Mouse (Mus musculus): ENCODE results near the gene Sgca. TPM values are rescaled to one million over a fixed set of nuclear protein-coding genes. Genes with fewer than 3 reads are reported as not detected.

The Sgca gene
- polyA plus RNA-seq, 1 experiment from 2014 or later = 0.13 TPM

DNA sequence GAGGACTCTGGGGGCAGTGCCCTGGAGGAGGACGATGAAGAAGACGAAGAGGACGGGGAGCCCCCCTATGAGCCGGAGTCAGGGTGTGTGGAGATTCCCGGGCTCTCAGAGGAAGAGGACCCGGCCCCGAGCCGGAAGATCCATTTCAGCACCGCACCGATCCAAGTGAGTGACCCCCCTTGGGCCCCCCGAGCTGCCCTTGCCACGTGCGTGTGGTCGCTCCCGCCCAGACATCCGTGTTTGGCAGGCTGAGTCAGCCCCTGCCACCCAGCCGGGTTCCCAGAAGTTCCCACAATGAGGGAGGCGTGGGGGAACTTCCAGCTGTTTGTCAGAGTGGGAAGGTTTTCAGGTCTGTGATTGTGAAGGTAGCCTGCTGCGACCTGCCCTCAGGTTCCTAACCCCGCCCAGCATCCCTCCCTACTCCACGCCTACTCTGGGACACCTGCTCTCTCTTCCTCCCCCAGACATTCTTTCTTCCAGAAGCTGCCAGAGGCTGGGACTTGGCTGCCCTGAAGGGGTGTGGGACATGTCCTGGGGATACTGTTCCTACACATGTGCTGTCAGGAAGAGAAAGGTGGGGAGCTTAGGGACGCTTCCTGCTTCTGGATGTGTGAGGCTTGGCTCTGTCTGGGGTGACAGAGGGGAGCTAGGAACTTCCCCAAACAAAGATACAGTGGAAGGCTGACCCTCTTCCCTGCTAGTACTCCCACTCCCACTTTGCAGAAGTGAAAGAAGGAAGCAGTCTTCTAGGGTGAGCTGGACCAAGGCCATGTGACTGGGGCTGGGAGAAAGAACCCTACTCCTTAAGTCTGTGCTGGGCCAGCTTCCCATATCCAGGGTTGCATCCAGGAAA lies 16.9 kb upstream of the Sgca start:
- Histone ChIP-seq H3K9me3 (ENCODE audit: low read length) (no peaks in the 10 kb centered on the region), H3K27me3 (ENCODE audit: insufficient read depth, low read length) (no peaks in the 10 kb centered on the region), H3K4me1 (ENCODE audit: insufficient read depth) (peaks cover 74% of the 10 kb centered on the region), H3K4me3 (ENCODE audit: low read depth, low read length) (peak overlapping the region; percentile 89), H3K27ac (ENCODE audit: low read depth) (peak overlapping the region; percentile 83), H3K4me2 (ENCODE audit: low read depth, low read length) (peak overlapping the region; percentile 88), H3K36me3 (replicated peaks; ENCODE audit: insufficient read depth, low read length) (peaks cover 16% of the 10 kb centered on the region; the same call in 1 of the 2 replicates), H3K9ac (replicated peaks) (peak overlapping the region; percentile 93)
- DNase-seq (peak; percentile 63), ATAC-seq (no peak)
- TF ChIP-seq EP300 (IDR thresholded peaks at IDR 0.05; ENCODE audit: low read depth) = no peak
- TF ChIP-seq CTCF (IDR thresholded peaks at IDR 0.05; ENCODE audit: low read depth) = no peak
- WGBS (ENCODE audit: insufficient replicate concordance) = 4% methylated on average over 22 of the region's 22 CpGs

DNA sequence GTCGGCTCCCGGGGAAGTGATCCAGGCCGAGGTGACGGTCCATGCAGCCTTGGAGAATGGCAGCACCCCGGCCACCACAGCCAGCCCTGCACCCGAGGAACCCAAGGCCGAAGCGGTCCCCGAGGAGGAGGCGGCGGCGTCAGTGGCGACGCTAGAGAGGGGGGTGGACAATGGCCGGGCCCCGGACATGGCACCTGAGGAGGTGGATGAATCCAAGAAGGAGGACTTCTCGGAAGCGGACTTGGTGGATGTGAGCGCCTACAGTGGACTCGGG lies 16.3 kb upstream of the Sgca start:
- Histone ChIP-seq H3K9me3 (ENCODE audit: low read length) (no peaks in the 10 kb centered on the region), H3K36me3 (replicated peaks; ENCODE audit: insufficient read depth, low read length) (peaks cover 16% of the 10 kb centered on the region; the same call in 1 of the 2 replicates), H3K4me3 (ENCODE audit: low read depth, low read length) (peak overlapping the region; percentile 89), H3K4me1 (ENCODE audit: insufficient read depth) (peaks cover 78% of the 10 kb centered on the region), H3K27ac (ENCODE audit: low read depth) (peak overlapping the region; percentile 83), H3K27me3 (ENCODE audit: insufficient read depth, low read length) (no peaks in the 10 kb centered on the region), H3K4me2 (ENCODE audit: low read depth, low read length) (peak overlapping the region; percentile 88), H3K9ac (replicated peaks) (peak overlapping the region; percentile 93)
- ATAC-seq = no peak
- DNase-seq = peak; percentile 49
- TF ChIP-seq CTCF (IDR thresholded peaks at IDR 0.05; ENCODE audit: low read depth) (no peak), EP300 (IDR thresholded peaks at IDR 0.05; ENCODE audit: low read depth) (no peak)
- 2% methylated on average over 20 of the region's 20 CpGs for WGBS (ENCODE audit: insufficient replicate concordance)

DNA sequence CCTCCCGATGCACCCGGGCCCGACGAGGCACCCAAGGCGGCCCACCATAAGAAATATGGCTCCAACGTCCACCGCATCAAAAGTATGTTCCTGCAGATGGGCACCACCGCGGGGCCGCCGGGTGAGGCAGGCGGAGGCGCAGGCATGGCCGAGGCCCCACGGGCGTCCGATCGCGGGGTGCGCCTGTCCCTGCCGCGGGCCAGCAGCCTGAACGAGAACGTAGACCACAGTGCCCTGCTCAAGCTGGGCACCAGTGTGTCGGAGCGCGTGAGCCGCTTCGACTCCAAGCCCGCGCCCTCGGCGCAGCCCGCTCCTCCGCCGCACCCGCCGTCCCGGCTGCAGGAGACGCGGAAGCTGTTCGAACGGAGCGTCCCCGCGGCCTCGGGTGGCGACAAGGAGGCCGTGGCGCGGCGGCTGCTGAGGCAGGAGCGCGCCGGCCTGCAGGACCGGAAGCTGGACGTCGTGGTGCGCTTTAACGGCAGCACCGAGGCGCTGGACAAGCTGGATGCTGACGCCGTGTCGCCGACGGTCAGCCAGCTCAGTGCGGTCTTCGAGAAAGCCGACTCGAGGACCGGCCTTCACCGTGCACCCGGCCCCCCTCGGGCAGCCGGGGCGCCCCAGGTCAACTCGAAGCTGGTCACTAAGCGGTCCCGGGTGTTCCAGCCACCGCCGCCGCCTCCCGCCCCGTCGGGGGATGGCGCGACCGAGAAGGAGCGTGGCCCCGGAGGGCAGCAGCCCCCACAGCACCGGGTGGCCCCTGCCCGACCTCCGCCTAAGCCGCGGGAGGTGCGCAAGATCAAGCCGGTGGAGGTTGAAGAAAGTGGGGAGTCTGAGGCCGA lies 15.7 kb upstream of the Sgca start:
- Histone ChIP-seq H3K4me3 (ENCODE audit: low read depth, low read length) (peak overlapping the region; percentile 89), H3K9me3 (ENCODE audit: low read length) (no peaks in the 10 kb centered on the region), H3K4me2 (ENCODE audit: low read depth, low read length) (peak overlapping the region; percentile 88), H3K9ac (replicated peaks) (peak overlapping the region; percentile 93), H3K4me1 (ENCODE audit: insufficient read depth) (peaks cover 76% of the 10 kb centered on the region), H3K36me3 (replicated peaks; ENCODE audit: insufficient read depth, low read length) (peaks cover 12% of the 10 kb centered on the region; the same call in 1 of the 2 replicates), H3K27me3 (ENCODE audit: insufficient read depth, low read length) (no peaks in the 10 kb centered on the region), H3K27ac (ENCODE audit: low read depth) (peak overlapping the region; percentile 83)
- WGBS (ENCODE audit: insufficient replicate concordance) = under 1% methylated on average over 84 of the region's 99 CpGs
- no peak for TF ChIP-seq CTCF (IDR thresholded peaks at IDR 0.05; ENCODE audit: low read depth)
- no peak for TF ChIP-seq EP300 (IDR thresholded peaks at IDR 0.05; ENCODE audit: low read depth)
- peak; percentile 14 for ATAC-seq
- peak; percentile 71 for DNase-seq

DNA sequence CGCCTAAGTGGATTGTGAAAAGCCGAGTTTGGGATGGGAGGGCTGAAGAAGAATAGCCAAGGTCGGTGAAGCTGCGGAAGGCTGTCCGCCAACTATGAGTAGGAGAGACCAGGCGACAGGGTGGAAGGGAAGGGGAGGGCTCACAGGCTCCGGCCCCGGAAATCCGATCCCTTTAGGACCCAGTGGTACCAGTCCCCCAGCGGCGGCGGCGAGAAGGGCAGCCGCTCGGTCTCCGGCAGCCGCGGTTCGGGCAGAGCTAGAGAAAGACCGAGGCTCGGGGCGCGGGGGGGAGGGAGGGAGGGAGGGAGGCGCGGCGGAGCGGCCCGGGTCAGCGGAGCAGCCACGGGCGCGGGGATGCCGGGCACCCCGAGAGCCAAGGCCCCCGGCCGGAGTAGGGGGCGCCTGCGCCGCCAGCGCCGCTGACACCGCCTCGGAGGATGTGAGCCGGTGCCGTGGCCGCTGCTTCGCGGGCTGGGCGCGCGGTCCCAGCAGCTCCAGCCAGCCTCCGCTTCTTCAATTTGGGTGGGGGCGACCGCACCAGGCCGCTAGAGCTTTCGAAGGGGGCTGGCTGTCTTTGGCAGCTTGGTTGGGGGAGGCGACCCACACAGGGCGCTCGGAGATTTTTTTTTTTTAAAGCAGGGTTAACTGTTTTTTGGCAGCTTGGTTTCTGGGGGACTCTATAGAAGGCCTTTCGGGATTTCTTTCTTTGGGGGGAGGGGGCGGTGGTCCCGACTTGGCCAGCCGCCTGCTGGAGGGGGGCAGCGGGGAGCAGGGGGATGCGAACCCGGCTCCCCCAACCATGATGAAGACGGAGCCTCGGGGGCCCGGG lies 14.8 kb upstream of the Sgca start, which contains the start of gene Ppp1r9b:
Gene Ppp1r9b, plus strand, starts transcription at position 287 of the 829 bp plus-strand sequence.
- no peaks in the 10 kb centered on the region for H3K27me3 ChIP-seq (ENCODE audit: insufficient read depth, low read length)
- TF ChIP-seq CTCF (IDR thresholded peaks at IDR 0.05; ENCODE audit: low read depth) (peak; percentile 76), EP300 (IDR thresholded peaks at IDR 0.05; ENCODE audit: low read depth) (no peak)
- H3K36me3 ChIP-seq (replicated peaks; ENCODE audit: insufficient read depth, low read length) = 0 out of 2 replicates have a peak, but pooled peaks cover 4% of the 10 kb centered on the region
- H3K27ac ChIP-seq (ENCODE audit: low read depth) = peak within 1 kb of the TSS; percentile 83
- no peaks in the 10 kb centered on the region for H3K9me3 ChIP-seq (ENCODE audit: low read length)
- ATAC-seq = peak; percentile 83
- H3K9ac ChIP-seq (replicated peaks) = peak within 1 kb of the TSS; percentile 93
- H3K4me3 ChIP-seq (ENCODE audit: low read depth, low read length) = peak within 1 kb of the TSS; percentile 89
- WGBS (ENCODE audit: insufficient replicate concordance) = under 1% methylated on average over 61 of the region's 69 CpGs
- peak; percentile 94 for DNase-seq
- H3K4me2 ChIP-seq (ENCODE audit: low read depth, low read length) = peak within 1 kb of the TSS; percentile 88
- peaks cover 72% of the 10 kb centered on the region for H3K4me1 ChIP-seq (ENCODE audit: insufficient read depth)

DNA sequence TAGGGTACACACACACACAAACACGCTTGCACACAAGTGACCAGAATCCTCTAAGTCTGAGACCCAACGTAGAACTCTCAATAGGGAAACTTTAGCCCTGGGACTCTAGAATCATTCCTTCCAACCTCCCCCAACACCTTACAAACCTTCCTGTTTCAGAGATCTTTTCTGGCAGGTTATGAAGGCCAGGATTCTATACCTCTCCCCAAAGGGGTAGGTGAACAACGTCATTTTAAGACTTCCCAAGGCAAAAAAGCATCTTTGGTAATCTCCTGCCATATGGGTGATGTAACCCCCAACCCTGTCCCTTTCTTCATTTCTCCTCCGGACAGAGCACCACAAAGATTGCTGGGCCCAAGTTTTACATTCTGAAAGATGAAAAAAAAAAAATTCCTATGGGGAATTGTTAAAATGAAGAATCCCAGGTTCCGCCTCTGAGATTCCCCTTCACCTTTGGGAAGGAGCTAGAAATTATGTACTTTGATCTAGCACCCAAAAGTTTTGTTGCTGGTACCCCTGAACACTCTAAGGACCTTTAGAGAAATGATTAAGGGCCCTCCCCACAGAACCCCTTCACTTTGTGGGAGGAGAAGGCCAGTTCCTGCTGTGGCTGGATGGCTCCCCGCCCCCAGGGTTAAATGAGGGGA lies 14.1 kb upstream of the Sgca start:
- WGBS (ENCODE audit: insufficient replicate concordance) = 30% methylated on average over 6 of the region's 6 CpGs
- no peaks in the 10 kb centered on the region for H3K9me3 ChIP-seq (ENCODE audit: low read length)
- TF ChIP-seq CTCF (IDR thresholded peaks at IDR 0.05; ENCODE audit: low read depth) (no peak), EP300 (IDR thresholded peaks at IDR 0.05; ENCODE audit: low read depth) (no peak)
- DNase-seq (no peak), ATAC-seq (no peak; the same call in 1 of the 2 replicates)
- peak overlapping the region; percentile 93 for H3K9ac ChIP-seq (replicated peaks)
- peak overlapping the region; percentile 89 for H3K4me3 ChIP-seq (ENCODE audit: low read depth, low read length)
- peak overlapping the region; percentile 83 for H3K27ac ChIP-seq (ENCODE audit: low read depth)
- H3K36me3 ChIP-seq (replicated peaks; ENCODE audit: insufficient read depth, low read length) = no peaks in the 10 kb centered on the region
- H3K4me2 ChIP-seq (ENCODE audit: low read depth, low read length) = peak overlapping the region; percentile 88
- peaks cover 64% of the 10 kb centered on the region for H3K4me1 ChIP-seq (ENCODE audit: insufficient read depth)
- no peaks in the 10 kb centered on the region for H3K27me3 ChIP-seq (ENCODE audit: insufficient read depth, low read length)
